10 mouse cellular contexts compared by ENCODE assay signal in the genomic region with DNA sequence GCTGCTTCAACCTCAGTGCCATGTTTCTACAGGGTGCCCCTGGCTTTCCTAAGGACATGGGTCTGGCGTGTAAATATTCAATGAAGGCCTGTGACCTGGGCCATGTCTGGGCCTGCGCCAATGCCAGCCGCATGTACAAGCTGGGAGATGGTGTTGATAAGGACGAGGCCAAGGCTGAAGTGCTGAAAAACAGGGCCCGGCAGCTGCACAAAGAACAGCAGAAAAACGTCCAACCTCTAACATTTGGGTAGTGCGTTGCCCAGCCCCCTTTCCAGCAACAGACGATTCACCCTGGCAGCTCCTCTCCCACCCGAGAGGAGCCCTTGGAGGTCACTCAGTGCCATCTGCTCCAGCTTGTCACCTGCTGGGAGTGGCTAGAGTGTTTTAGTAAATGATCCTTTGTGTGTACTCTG. TPM values are rescaled to one million over a fixed set of nuclear protein-coding genes. Genes with fewer than 3 reads are reported as not detected.
A peak's percentile ranks its signal among the peaks of the same experiment; 100 is the strongest.
DNase-seq lines count a peak whose midpoint lies in the region; ATAC-seq lines count a peak whose summit lies in the region.
"Had no signal": no experiment of that assay in that cellular context is flagged by ENCODE, and none has a peak within 500 bp of the region (broad histone marks: within the 10 kb centered on the region; RNA-seq: fewer than 3 reads in every experiment).

No protein-coding gene starts in this region.

- no peaks in the 10 kb centered on the region for H3K9me3 ChIP-seq in neural tube, embryonic 13.5 days
- no peaks in the 10 kb centered on the region for H3K9me3 ChIP-seq in embryonic facial prominence, embryonic 15.5 days (replicated peaks)
- no peaks in the 10 kb centered on the region for H3K9me3 ChIP-seq in stomach, embryonic 16.5 days (replicated peaks; ENCODE audit: control insufficient read depth, low read length)

- no peaks in the 10 kb centered on the region for H3K27me3 ChIP-seq in neural tube, embryonic 13.5 days
- no peaks in the 10 kb centered on the region for H3K27me3 ChIP-seq in embryonic facial prominence, embryonic 15.5 days
- H3K27me3 ChIP-seq in stomach, embryonic 16.5 days (ENCODE audit: control insufficient read depth, insufficient read depth, low read length): no peaks in the 10 kb centered on the region

- H3K27ac ChIP-seq in neural tube, embryonic 13.5 days (replicated peaks): no peak overlapping the region
- peak overlapping the region; percentile 66; the same call in 1 of the 2 replicates for H3K27ac ChIP-seq in embryonic facial prominence, embryonic 15.5 days (replicated peaks)
- peak overlapping the region; percentile 61 for H3K27ac ChIP-seq in stomach, embryonic 16.5 days (ENCODE audit: low read length)

- 60% methylated on average over 9 of the region's 9 CpGs for WGBS in neural tube, embryonic 13.5 days
- WGBS in embryonic facial prominence, embryonic 15.5 days: 67% methylated on average over 9 of the region's 9 CpGs
- 54% methylated on average over 9 of the region's 9 CpGs for WGBS in stomach, embryonic 16.5 days

- peaks cover 52% of the 10 kb centered on the region for H3K36me3 ChIP-seq in neural tube, embryonic 13.5 days
- peaks cover 38% of the 10 kb centered on the region; the same call in 1 of the 2 replicates for H3K36me3 ChIP-seq in embryonic facial prominence, embryonic 15.5 days
- peaks cover 3% of the 10 kb centered on the region; the same call in 1 of the 2 replicates for H3K36me3 ChIP-seq in stomach, embryonic 16.5 days (ENCODE audit: control insufficient read depth, insufficient read depth, low read length)

- no peak overlapping the region for H3K4me3 ChIP-seq in neural tube, embryonic 13.5 days
- H3K4me3 ChIP-seq in embryonic facial prominence, embryonic 15.5 days (replicated peaks): no peak overlapping the region
- no peak overlapping the region for H3K4me3 ChIP-seq in stomach, embryonic 16.5 days (replicated peaks; ENCODE audit: low read length)

- H3K4me2 ChIP-seq in neural tube, embryonic 13.5 days: no peak overlapping the region
- no peak overlapping the region for H3K4me2 ChIP-seq in embryonic facial prominence, embryonic 15.5 days (replicated peaks)
- no peak overlapping the region for H3K4me2 ChIP-seq in stomach, embryonic 16.5 days (ENCODE audit: low read depth, low read length)

- peaks cover 11% of the 10 kb centered on the region for H3K4me1 ChIP-seq in neural tube, embryonic 13.5 days (replicated peaks)
- H3K4me1 ChIP-seq in embryonic facial prominence, embryonic 15.5 days: peaks cover 10% of the 10 kb centered on the region; the same call in 1 of the 2 replicates
- H3K4me1 ChIP-seq in stomach, embryonic 16.5 days (ENCODE audit: control insufficient read depth, insufficient read depth, low read length): peaks cover 15% of the 10 kb centered on the region

- intact Hi-C loops in heart, postnatal 36 days (cut with DNase I): loop anchor here (2.0 to 5.0 kb wide), 2 partner anchors 122 to 239 kb away; a partner anchor contains a TSS

- DNase-seq in neural tube, embryonic 10.5 days (ENCODE audit: extremely low spot score, low spot score): no peak
- DNase-seq in brain, adult 2 months (ENCODE audit: low read depth, low spot score): peak; percentile 70
- DNase-seq in frontal cortex, postnatal 14 days (ENCODE audit: low spot score in 2 of 2): no peak
- DNase-seq in thymus, adult 18-20 months: no peak
- DNase-seq in heart, postnatal 36 days: no peak
- DNase-seq: heart, postnatal 4 days had no signal

- 0 out of 2 replicates have a peak overlapping the region, but pooled peaks have one; percentile 17 for H3K9ac ChIP-seq in neural tube, embryonic 13.5 days
- no peak overlapping the region for H3K9ac ChIP-seq in embryonic facial prominence, embryonic 15.5 days
- no peak overlapping the region for H3K9ac ChIP-seq in stomach, embryonic 16.5 days (ENCODE audit: low read length)

- no peak for ATAC-seq in neural tube, embryonic 13.5 days (ENCODE audit: low read depth)
- ATAC-seq in embryonic facial prominence, embryonic 15.5 days (ENCODE audit: insufficient number of reproducible peaks, low FRiP score, low TSS enrichment, low read depth): no peak; the same call in 1 of the 2 replicates
- no peak for ATAC-seq in stomach, embryonic 16.5 days (ENCODE audit: insufficient read depth, low FRiP score)

RNA-seq across cellular contexts. Expression of a gene that starts 10.4 kb away (rescaled TPM):
- 43.2 and 46.8 TPM in 2 replicates for polyA plus RNA-seq in neural tube, embryonic 13.5 days (2015; fragmentation: Nextera tagmentation; extraction: Ambion mirVana)
- polyA plus RNA-seq in embryonic facial prominence, embryonic 15.5 days (2015; fragmentation: Nextera tagmentation; extraction: Ambion mirVana): 39.9 and 42.9 TPM in 2 replicates
- polyA plus RNA-seq in stomach, embryonic 16.5 days (2015; fragmentation: Nextera tagmentation; extraction: Ambion mirVana): 45.6 and 55.2 TPM in 2 replicates
- total RNA-seq in heart, postnatal 36 days (2021): 10 to 100 TPM; 31.8 to 38.1 TPM

RNA-seq across cellular contexts. Expression of a gene that starts 37.4 kb away (rescaled TPM):
- 23.1 and 25.3 TPM in 2 replicates for polyA plus RNA-seq in neural tube, embryonic 13.5 days (2015; fragmentation: Nextera tagmentation; extraction: Ambion mirVana)
- 10.7 and 11.5 TPM in 2 replicates for polyA plus RNA-seq in embryonic facial prominence, embryonic 15.5 days (2015; fragmentation: Nextera tagmentation; extraction: Ambion mirVana)
- 10.3 and 10.5 TPM in 2 replicates for polyA plus RNA-seq in stomach, embryonic 16.5 days (2015; fragmentation: Nextera tagmentation; extraction: Ambion mirVana)
- total RNA-seq in heart, postnatal 36 days (2021): 10 to 100 TPM; 37.8 to 39.9 TPM

RNA-seq across cellular contexts. Expression of a gene that starts 44.8 kb away (rescaled TPM):
- 4.0 and 4.1 TPM in 2 replicates for polyA plus RNA-seq in neural tube, embryonic 13.5 days (2015; fragmentation: Nextera tagmentation; extraction: Ambion mirVana)
- 3.6 and 3.8 TPM in 2 replicates for polyA plus RNA-seq in embryonic facial prominence, embryonic 15.5 days (2015; fragmentation: Nextera tagmentation; extraction: Ambion mirVana)
- 1.2 and 1.4 TPM in 2 replicates for polyA plus RNA-seq in stomach, embryonic 16.5 days (2015; fragmentation: Nextera tagmentation; extraction: Ambion mirVana)
- not detected for total RNA-seq in heart, postnatal 36 days (2021)
- total RNA-seq: left cerebral cortex, postnatal 14 days had no signal
